Mouse (Mus musculus): ENCODE data around the gene Mastl.

GRCm38 (mm10) chr2:23078588-23078987, 77.2 kb downstream of the Mastl start:
- TF ChIP-seq CTCF (IDR thresholded peaks at IDR 0.05; ENCODE audit: control insufficient read depth, insufficient read depth, insufficient replicate concordance, low read depth, low read length): no peak
- TF ChIP-seq POLR2A (IDR thresholded peaks at IDR 0.05; ENCODE audit: control insufficient read depth, low read depth, low read length): no peak

Data from testis, adult 2 months (tissue).